Mouse (Mus musculus) B cell, adult 2 months (primary cell): ENCODE data around the gene Gas2l3.

Source experiments
- DNase-seq, 2 experiments: peaks; one replicate each; pipeline ENCODE4 v3.0.0; 2022

Gene Gas2l3

GRCm38 (mm10) chr10:89443623-89444151 is at the start of gene Gas2l3:
Gene Gas2l3, minus strand, starts transcription at chr10:89443967.
- DNase-seq = peak; percentile 78 to 79

- no peak for DNase-seq
Observed at GRCm38 (mm10) chr10:89491321-89491720, 47.6 kb upstream of the Gas2l3 start.

- no peak for DNase-seq
Observed at GRCm38 (mm10) chr10:89490250-89490649, 46.5 kb upstream of the Gas2l3 start.

GRCm38 (mm10) chr10:89489459-89489858 is 45.7 kb upstream of the Gas2l3 start:
- DNase-seq = no peak

GRCm38 (mm10) chr10:89486995-89487742 is 43.4 kb upstream of the Gas2l3 start:
- no peak for DNase-seq

- DNase-seq = no peak
Observed at GRCm38 (mm10) chr10:89484907-89485306, 41.1 kb upstream of the Gas2l3 start.

GRCm38 (mm10) chr10:89483812-89484602 is 40.2 kb upstream of the Gas2l3 start:
- DNase-seq = no peak

GRCm38 (mm10) chr10:89483113-89483512 is 39.3 kb upstream of the Gas2l3 start:
- DNase-seq = no peak

GRCm38 (mm10) chr10:89482142-89482681 is 38.4 kb upstream of the Gas2l3 start:
- DNase-seq = no peak

GRCm38 (mm10) chr10:89481638-89482037 is 37.9 kb upstream of the Gas2l3 start:
- no peak for DNase-seq

- no peak for DNase-seq
Observed at GRCm38 (mm10) chr10:89478766-89479165, 35.0 kb upstream of the Gas2l3 start.

- no peak for DNase-seq
Observed at GRCm38 (mm10) chr10:89470596-89471353, 27.0 kb upstream of the Gas2l3 start.

- DNase-seq = no peak
Observed at GRCm38 (mm10) chr10:89464760-89465405, 21.1 kb upstream of the Gas2l3 start.

- no peak for DNase-seq
Observed at GRCm38 (mm10) chr10:89462890-89463289, 19.1 kb upstream of the Gas2l3 start.

GRCm38 (mm10) chr10:89461856-89462507 is 18.2 kb upstream of the Gas2l3 start:
- DNase-seq = peak; percentile 69 to 74

- no peak for DNase-seq
Observed at GRCm38 (mm10) chr10:89460972-89461371, 17.2 kb upstream of the Gas2l3 start.

GRCm38 (mm10) chr10:89458770-89459169 is 15.0 kb upstream of the Gas2l3 start:
- no peak for DNase-seq

GRCm38 (mm10) chr10:89453794-89454193 is 10.0 kb upstream of the Gas2l3 start:
- peak; percentile 10 to 16 for DNase-seq

- peak; percentile 5 to 7 for DNase-seq
Observed at GRCm38 (mm10) chr10:89453068-89453641, 9.4 kb upstream of the Gas2l3 start.

- no peak for DNase-seq
Observed at GRCm38 (mm10) chr10:89450411-89450810, 6.6 kb upstream of the Gas2l3 start.

GRCm38 (mm10) chr10:89444381-89444780 is 614 bp upstream of the Gas2l3 start:
- DNase-seq = no peak
